Mouse (Mus musculus): ENCODE results near the gene H2-T22.
"Not testable (repeated sequence)": the region's sequence is repeated elsewhere in the genome, so short reads cannot be mapped to it uniquely, and the experiment has no call there.

- TF ChIP-seq GATA1 (IDR thresholded peaks at IDR 0.05; ENCODE audit: borderline replicate concordance, low read length); CTCF (IDR thresholded peaks at IDR 0.05; ENCODE audit: low read depth, low read length): not testable (repeated sequence)
Measured at GRCm38 (mm10) chr17:36058362-36058761, 15.8 kb upstream of the H2-T22 start, which contains the start of gene Gm11127.
